Mouse (Mus musculus): Measurements from ENCODE around the gene Cebpa. TPM values are rescaled to one million over a fixed set of nuclear protein-coding genes. Genes with fewer than 3 reads are reported as not detected.

The Cebpa gene
- total and polyA plus RNA-seq, 3 experiments, result 2.3 to 4.4 TPM; not detected in 1

DNA sequence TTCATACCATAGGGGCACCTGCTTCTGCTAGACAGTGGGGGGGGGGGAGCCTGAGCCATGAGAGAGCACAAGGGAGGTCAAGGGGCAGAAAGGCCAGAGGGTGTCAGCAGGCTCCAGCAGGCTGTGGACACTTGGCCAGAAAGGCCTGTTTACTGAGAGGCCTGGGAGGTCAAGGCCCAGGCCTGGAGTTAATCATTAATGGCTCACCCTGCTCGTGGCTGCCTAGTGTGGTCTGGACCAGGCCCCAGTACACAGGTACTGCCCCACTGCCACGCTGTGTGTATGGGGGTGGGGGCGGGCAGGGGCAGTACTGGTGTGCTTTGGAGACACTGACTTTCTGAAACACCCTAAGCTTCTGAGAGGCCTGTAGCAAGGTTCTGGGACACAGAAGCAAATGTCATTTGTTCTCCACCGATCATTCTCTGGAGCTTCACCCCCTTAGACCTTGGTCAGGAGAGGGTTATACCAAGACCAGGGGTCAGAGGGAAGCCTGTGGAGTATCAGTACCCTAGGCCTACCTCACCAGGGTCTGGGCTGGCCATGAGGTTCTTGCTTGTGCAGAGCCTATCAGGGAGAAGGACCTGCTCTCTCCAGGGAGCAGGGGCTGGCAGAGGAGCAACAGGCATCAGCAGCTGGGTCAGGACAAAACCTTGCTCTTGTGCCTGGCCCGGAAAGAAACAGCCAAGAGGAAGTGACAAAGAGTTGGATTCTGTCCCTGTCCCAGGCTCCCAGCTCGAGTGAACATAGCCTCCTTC, 24.9 kb downstream of the Cebpa start:
- H3K4me3 ChIP-seq (ENCODE audit: control insufficient read depth in 1 of 2, insufficient read depth in 1 of 2, low read depth in 2 of 2, low read length in 2 of 2), result no peak overlapping the region
- no peaks in the 10 kb centered on the region for H3K4me1 ChIP-seq (ENCODE audit: control insufficient read depth in 1 of 2, insufficient read depth in 2 of 2, low read length in 2 of 2)
- no peak overlapping the region for H3K27ac ChIP-seq (ENCODE audit: control insufficient read depth, low read depth, low read length)
- no peak overlapping the region for H3K9ac ChIP-seq (ENCODE audit: control insufficient read depth, low read depth, low read length, poor library complexity, severe bottlenecking)
- TF ChIP-seq UBTF (IDR thresholded peaks at IDR 0.05; ENCODE audit: borderline replicate concordance, insufficient read depth, low read depth, low read length) (no peak), TBP (IDR thresholded peaks at IDR 0.05; ENCODE audit: low read depth, low read length) (no peak), MYC (IDR thresholded peaks at IDR 0.05; ENCODE audit: low read depth, low read length) (no peak)
- H3K36me3 ChIP-seq (ENCODE audit: control insufficient read depth in 1 of 2, insufficient read depth in 2 of 2, low read length in 2 of 2), result no peaks in the 10 kb centered on the region
- no peak for DNase-seq (ENCODE audit: low read depth, low spot score)
- no peaks in the 10 kb centered on the region for H3K9me3 ChIP-seq (replicated peaks; ENCODE audit: insufficient read depth, low read length)
- no peaks in the 10 kb centered on the region for H3K27me3 ChIP-seq (ENCODE audit: control insufficient read depth in 1 of 2, insufficient read depth in 2 of 2, low read length in 2 of 2)
- no peaks in the 10 kb centered on the region for H3K79me2 ChIP-seq (ENCODE audit: control insufficient read depth, insufficient read depth, low read length, poor library complexity)

DNA sequence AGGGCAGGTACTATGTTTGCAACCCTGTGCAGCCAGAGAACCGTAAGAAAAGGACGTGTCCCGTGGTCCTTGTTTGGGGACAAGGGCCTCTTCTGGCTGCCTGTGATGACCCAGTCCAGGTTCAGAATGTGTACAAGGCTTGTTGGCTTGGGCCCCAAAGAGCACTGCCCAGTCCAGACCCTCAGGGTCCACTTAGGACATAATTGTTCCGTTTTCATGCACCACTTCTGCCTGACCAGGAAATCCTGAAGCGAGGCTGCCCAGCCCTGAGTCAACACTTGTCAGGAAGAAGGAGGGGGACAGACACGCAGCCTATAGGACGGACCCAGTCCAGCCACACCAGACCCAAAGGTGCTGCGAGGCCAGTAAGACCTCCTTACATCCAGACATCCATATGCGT, 26.0 kb downstream of the Cebpa start:
- no peak for TF ChIP-seq NRF1 (IDR thresholded peaks at IDR 0.05; ENCODE audit: insufficient read depth, low read depth, low read length, poor library complexity, severe bottlenecking)
- no peak for TF ChIP-seq HCFC1 (IDR thresholded peaks at IDR 0.05; ENCODE audit: low read depth, low read length)
- TF ChIP-seq ELF1 (IDR thresholded peaks at IDR 0.05; ENCODE audit: low read depth, low read length), result no peak
- no peak for TF ChIP-seq TBP (IDR thresholded peaks at IDR 0.05; ENCODE audit: low read depth, low read length)
- no peak for TF ChIP-seq CHD2 (IDR thresholded peaks at IDR 0.05; ENCODE audit: low read length)
- no peak for TF ChIP-seq MYB (IDR thresholded peaks at IDR 0.05; ENCODE audit: low read depth, low read length)
- no peak for TF ChIP-seq TAL1 (IDR thresholded peaks at IDR 0.05; ENCODE audit: low read length)
- TF ChIP-seq ZKSCAN1 (IDR thresholded peaks at IDR 0.05; ENCODE audit: low read depth, low read length), result no peak
- TF ChIP-seq ZNF384 (IDR thresholded peaks at IDR 0.05; ENCODE audit: low read depth, low read length), result no peak
- TF ChIP-seq GATA1 (IDR thresholded peaks at IDR 0.05; ENCODE audit: low read depth, low read length), result no peak
- no peak for TF ChIP-seq ETS1 (IDR thresholded peaks at IDR 0.05; ENCODE audit: low read depth, low read length)
- TF ChIP-seq TCF12 (IDR thresholded peaks at IDR 0.05; ENCODE audit: low read depth, low read length), result no peak
- no peak for TF ChIP-seq JUND (IDR thresholded peaks at IDR 0.05; ENCODE audit: low read depth, low read length)
- H3K27ac ChIP-seq (ENCODE audit: control insufficient read depth, low read depth, low read length), result no peak overlapping the region

More for the DNA sequence above, 26.0 kb downstream of the Cebpa start:
- Histone ChIP-seq H3K4me1 (ENCODE audit: control insufficient read depth in 1 of 2, insufficient read depth in 2 of 2, low read length in 2 of 2) (no peaks in the 10 kb centered on the region), H3K36me3 (ENCODE audit: control insufficient read depth in 1 of 2, insufficient read depth in 2 of 2, low read length in 2 of 2) (no peaks in the 10 kb centered on the region), H3K79me2 (ENCODE audit: control insufficient read depth, insufficient read depth, low read length, poor library complexity) (no peaks in the 10 kb centered on the region), H3K9me3 (replicated peaks; ENCODE audit: insufficient read depth, low read length) (no peaks in the 10 kb centered on the region), H3K27me3 (ENCODE audit: control insufficient read depth in 1 of 2, insufficient read depth in 2 of 2, low read length in 2 of 2) (no peaks in the 10 kb centered on the region), H3K9ac (ENCODE audit: control insufficient read depth, low read depth, low read length, poor library complexity, severe bottlenecking) (no peak overlapping the region), H3K4me3 (ENCODE audit: control insufficient read depth in 1 of 2, insufficient read depth in 1 of 2, low read depth in 2 of 2, low read length in 2 of 2) (no peak overlapping the region)
- no peak for DNase-seq (ENCODE audit: low read depth, low spot score)
